Comparison of ENCODE assay signal across 33 mouse cellular contexts in genomic region chr11:24018783-24019182, GRCm38 (mm10). TPM values are rescaled to one million over a fixed set of nuclear protein-coding genes. Genes with fewer than 3 reads are reported as not detected.
"Had no signal": no experiment of that assay in that cellular context is flagged by ENCODE, and none has a peak within 500 bp of the region (broad histone marks: within the 10 kb centered on the region; RNA-seq: fewer than 3 reads in every experiment).

No protein-coding gene starts in this region.

- H3K4me1 ChIP-seq: kidney, embryonic 15.5 days; limb, embryonic 13.5 days; limb, embryonic 15.5 days had no signal

- H3K4me3 ChIP-seq: heart, embryonic 13.5 days; heart, embryonic 15.5 days; hindbrain, embryonic 13.5 days; hindbrain, embryonic 15.5 days; kidney, embryonic 15.5 days; limb, embryonic 13.5 days; limb, embryonic 15.5 days had no signal

- H3K27ac ChIP-seq: heart, embryonic 13.5 days; heart, embryonic 15.5 days; hindbrain, embryonic 13.5 days; hindbrain, embryonic 15.5 days; hindbrain, postnatal 0 days; kidney, embryonic 15.5 days; kidney, postnatal 0 days; limb, embryonic 13.5 days; limb, embryonic 15.5 days had no signal

- H3K36me3 ChIP-seq: heart, embryonic 13.5 days; heart, embryonic 15.5 days; hindbrain, embryonic 13.5 days; hindbrain, embryonic 15.5 days; kidney, embryonic 15.5 days; limb, embryonic 13.5 days; limb, embryonic 15.5 days had no signal

- DNase-seq: gastrocnemius, postnatal 14 days; heart, adult 18-20 months; heart, postnatal 14 days; heart, postnatal 36 days; kidney, adult 11 months; kidney, adult 2 months; kidney, adult 9 months; kidney, postnatal 14 days; kidney, postnatal 36 days; layer of hippocampus, adult 9-11 months; layer of hippocampus, postnatal 36 days; left cerebral cortex, postnatal 4 days had no signal

- H3K27me3 ChIP-seq: heart, embryonic 13.5 days; heart, embryonic 15.5 days; hindbrain, embryonic 13.5 days; hindbrain, embryonic 15.5 days; limb, embryonic 15.5 days had no signal

- ATAC-seq: hindbrain, postnatal 0 days; intestine, embryonic 16.5 days had no signal

RNA-seq across cellular contexts. Expression of gene A830031A19Rik, which starts 56.1 kb away (rescaled TPM):
- total RNA-seq: gastrocnemius, adult 18-20 months; gastrocnemius, adult 8-10 months; gastrocnemius, postnatal 14 days; gastrocnemius, postnatal 4 days; granulocyte monocyte progenitor cell, adult 5-6 weeks; heart, adult 18-20 months; heart, postnatal 14 days; heart, postnatal 36 days; hematopoietic stem cell, adult 5-6 weeks; hindbrain, postnatal 0 days had no signal
- polyA plus RNA-seq: heart, embryonic 11.5 days; heart, embryonic 13.5 days; heart, embryonic 15.5 days; heart, postnatal 0 days; hindbrain, embryonic 11.5 days; hindbrain, embryonic 15.5 days; hindbrain, postnatal 0 days; intestine, embryonic 14.5 days; intestine, embryonic 16.5 days; kidney, adult 2 months; kidney, embryonic 15.5 days; kidney, postnatal 0 days; large intestine, adult 2 months; limb, embryonic 11.5 days; limb, embryonic 13.5 days had no signal
